Mouse (Mus musculus) CH12.LX (cell line): ENCODE data around the gene Fam186b.

Experiments
- CTCF ChIP-seq, 2 experiments: IDR thresholded peaks in 1 of 2; conservative IDR thresholded peaks in 1 of 2; 2 replicates each; pipeline ENCODE4 v1.5.1; 2011 to 2012; ENCODE audit warnings: low read depth in 2 of 2, low read length in 2 of 2, improper control_type of control experiment in 1 of 2, inconsistent platforms in 1 of 2, mild to moderate bottlenecking in 1 of 2, moderate library complexity in 1 of 2
- KAT2A ChIP-seq: IDR thresholded peaks from 2 replicates; pipeline ENCODE4 v1.6.1; 2012; ENCODE audit warnings: low read length, improper control_type of control experiment, inconsistent platforms; ENCODE audit not compliant: insufficient replicate concordance
- POLR2A ChIP-seq: IDR thresholded peaks from 2 replicates; pipeline ENCODE4 v1.6.1; 2011; ENCODE audit warnings: low read depth, mild to moderate bottlenecking, improper control_type of control experiment, low read length

- TF ChIP-seq CTCF (conservative IDR thresholded peaks at IDR 0.05 in 1 of 2, IDR thresholded peaks at IDR 0.05 in 1 of 2; ENCODE audit: low read depth in 2 of 2, low read length in 2 of 2) (no peak), POLR2A (no peak), KAT2A (no peak)
Observed at GRCm38 (mm10) chr15:99314891-99315290, 19.2 kb upstream of the Fam186b start.
